Comparison of ENCODE assay signal across 22 mouse cellular contexts in the genomic region with DNA sequence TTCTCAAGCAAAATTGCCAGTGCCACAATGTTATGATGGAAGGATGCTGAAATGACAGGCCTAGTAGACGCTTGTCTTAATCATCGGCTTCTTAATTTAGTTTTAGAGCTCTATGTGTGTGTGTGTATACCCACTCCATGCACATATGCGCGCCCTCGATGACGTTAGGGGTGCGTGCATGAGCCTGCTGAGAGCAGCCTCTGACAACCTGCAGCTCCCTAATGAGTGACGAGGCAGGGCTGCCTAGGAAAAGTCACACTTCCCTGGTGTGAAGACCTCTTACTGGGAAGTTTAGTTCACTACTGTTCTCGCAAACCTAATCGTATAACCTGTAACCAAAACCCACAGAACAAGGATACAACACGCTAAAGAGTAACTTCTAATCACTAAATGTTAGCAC. TPM values are rescaled to one million over a fixed set of nuclear protein-coding genes. Genes with fewer than 3 reads are reported as not detected.
A peak's percentile ranks its signal among the peaks of the same experiment; 100 is the strongest.
DNase-seq lines count a peak whose midpoint lies in the region; ATAC-seq and TF ChIP-seq lines count a peak whose summit lies in the region.
"Had no signal": no experiment of that assay in that cellular context is flagged by ENCODE, and none has a peak within 500 bp of the region (broad histone marks: within the 10 kb centered on the region; RNA-seq: fewer than 3 reads in every experiment).

No protein-coding gene starts in this region.

- peak overlapping the region; percentile 98 for H3K9ac ChIP-seq in forebrain, embryonic 16.5 days (replicated peaks; ENCODE audit: low read depth, low read length)
- H3K9ac ChIP-seq: hindbrain, embryonic 12.5 days; limb, embryonic 15.5 days; liver, postnatal 0 days; neural tube, embryonic 13.5 days had no signal

- no peaks in the 10 kb centered on the region for H3K36me3 ChIP-seq in forebrain, embryonic 16.5 days (ENCODE audit: control insufficient read depth, insufficient read depth)
- H3K36me3 ChIP-seq in thymus, adult 2 months (ENCODE audit: control insufficient read depth, insufficient read depth, low read length): no peaks in the 10 kb centered on the region
- H3K36me3 ChIP-seq: hindbrain, embryonic 12.5 days; limb, embryonic 15.5 days; neural tube, embryonic 13.5 days had no signal

- peak in 1 of 2 experiments; percentile 51 for DNase-seq in left cerebral cortex, adult 2 months (ENCODE audit: extremely low spot score in 1 of 2, low spot score in 2 of 2)
- no peak for DNase-seq in left cerebral cortex, adult 9 months (ENCODE audit: low spot score in 2 of 2)
- DNase-seq in NIH3T3 (ENCODE audit: low read depth): peak; percentile 11
- no peak for DNase-seq in thymus, adult 2 months
- DNase-seq in spleen, postnatal 4 days (ENCODE audit: low spot score in 2 of 2): no peak
- no peak for DNase-seq in testis, postnatal 10 days (ENCODE audit: low spot score)
- DNase-seq: cerebellum, adult 8-10 months; heart, adult 11 months; kidney, postnatal 4 days; liver, postnatal 0 days; lung, postnatal 36 days had no signal

- no peaks in the 10 kb centered on the region for H3K27me3 ChIP-seq in forebrain, embryonic 16.5 days (replicated peaks; ENCODE audit: control insufficient read depth, insufficient read depth, low read length)
- H3K27me3 ChIP-seq in thymus, adult 2 months (ENCODE audit: control insufficient read depth, insufficient read depth, low read length): peaks cover 11% of the 10 kb centered on the region; the same call in 1 of the 2 replicates

- H3K27ac ChIP-seq in left cerebral cortex, adult 2 months: peak overlapping the region; percentile 98
- peak overlapping the region; percentile 72 for H3K27ac ChIP-seq in cortical plate, adult 2 months (ENCODE audit: insufficient read depth, low read length)
- H3K27ac ChIP-seq in forebrain, embryonic 16.5 days (ENCODE audit: low read length): peak overlapping the region; percentile 100
- H3K27ac ChIP-seq in thymus, adult 2 months (ENCODE audit: control insufficient read depth, insufficient read depth, low read length): no peak overlapping the region
- H3K27ac ChIP-seq: hindbrain, embryonic 12.5 days; limb, embryonic 15.5 days; neural tube, embryonic 13.5 days had no signal

- H3K4me2 ChIP-seq in forebrain, embryonic 16.5 days (ENCODE audit: low read length): peak overlapping the region; percentile 63
- H3K4me2 ChIP-seq: hindbrain, embryonic 12.5 days; limb, embryonic 15.5 days; neural tube, embryonic 13.5 days had no signal

- peaks cover 2% of the 10 kb centered on the region; the same call in 1 of the 2 replicates for H3K4me1 ChIP-seq in cortical plate, adult 2 months (ENCODE audit: control insufficient read depth, insufficient read depth, low read length)
- peaks cover 16% of the 10 kb centered on the region for H3K4me1 ChIP-seq in forebrain, embryonic 16.5 days (replicated peaks; ENCODE audit: control insufficient read depth, insufficient read depth, low read length)
- no peaks in the 10 kb centered on the region for H3K4me1 ChIP-seq in thymus, adult 2 months (replicated peaks; ENCODE audit: control insufficient read depth, insufficient read depth, low read length)

- H3K9me3 ChIP-seq in forebrain, embryonic 16.5 days (ENCODE audit: control insufficient read depth, low read length): no peaks in the 10 kb centered on the region
- H3K9me3 ChIP-seq: hindbrain, embryonic 12.5 days; limb, embryonic 15.5 days; neural tube, embryonic 13.5 days had no signal

- no peak for ATAC-seq in forebrain, embryonic 16.5 days
- ATAC-seq: intestine, embryonic 16.5 days; liver, postnatal 0 days had no signal

- TF ChIP-seq CTCF in left cerebral cortex, adult 2 months (IDR thresholded peaks at IDR 0.05): no peak
- TF ChIP-seq CTCF in cortical plate, adult 2 months (IDR thresholded peaks at IDR 0.05; ENCODE audit: extremely low read depth, insufficient read depth, low read length): no peak
- no peak for TF ChIP-seq CTCF in thymus, adult 2 months (IDR thresholded peaks at IDR 0.05; ENCODE audit: borderline replicate concordance, control insufficient read depth, extremely low read depth, insufficient read depth, low read length, poor library complexity)

- intact Hi-C loops in left cerebral cortex, adult 2 months (cut with DNase I): loop anchor here (5.0 to 10.0 kb wide), 5 partner anchors 573 to 1995 kb away; partner anchors contain the start of genes Prkd1 and Scfd1

- 3% methylated on average over 11 of the region's 11 CpGs for WGBS in forebrain, embryonic 16.5 days
- 13% methylated on average over 11 of the region's 11 CpGs for WGBS in thymus, adult 2 months

- peak overlapping the region; percentile 72 for H3K4me3 ChIP-seq in left cerebral cortex, adult 2 months
- H3K4me3 ChIP-seq in cortical plate, adult 2 months (ENCODE audit: insufficient read depth, low read length): peak overlapping the region; percentile 93; the same call in 1 of the 2 replicates
- peak overlapping the region; percentile 58 for H3K4me3 ChIP-seq in forebrain, embryonic 16.5 days (replicated peaks; ENCODE audit: low read length)
- no peak overlapping the region for H3K4me3 ChIP-seq in thymus, adult 2 months (ENCODE audit: control insufficient read depth, insufficient read depth, low read length)
- H3K4me3 ChIP-seq: hindbrain, embryonic 12.5 days; limb, embryonic 15.5 days; neural tube, embryonic 13.5 days had no signal

- TF ChIP-seq POLR2A in cortical plate, adult 2 months (IDR thresholded peaks at IDR 0.05; ENCODE audit: extremely low read depth, insufficient read depth, low read length): no peak
- TF ChIP-seq POLR2A in thymus, adult 2 months (IDR thresholded peaks at IDR 0.05; ENCODE audit: control insufficient read depth, extremely low read depth, insufficient read depth, low read length, poor library complexity): no peak

RNA-seq across cellular contexts. Expression of gene Foxg1, which starts 3.0 kb away (rescaled TPM):
- total RNA-seq in left cerebral cortex, adult 2 months (2021): 100 to 1,000 TPM; 111 to 112 TPM
- 61.2 and 63.1 TPM in 2 replicates for polyA plus RNA-seq in cortical plate, adult 2 months (2012; rRNA removed)
- 92.9 and 103 TPM in 2 replicates for polyA plus RNA-seq in forebrain, embryonic 16.5 days (2015; fragmentation: Nextera tagmentation; extraction: Ambion mirVana)
- polyA plus RNA-seq in thymus, adult 2 months (2012; rRNA removed): 4.8 and 5.2 TPM in 2 replicates
- total RNA-seq: adrenal gland, adult 18-20 months; gastrocnemius, adult 18-20 months had no signal
- polyA plus RNA-seq: C2C12; intestine, embryonic 16.5 days; limb, embryonic 15.5 days; liver, postnatal 0 days had no signal

RNA-seq across cellular contexts. Expression of gene Gm43517, which starts 5.5 kb away (rescaled TPM):
- 1 to 10 TPM; 6.9 to 8.6 TPM for total RNA-seq in left cerebral cortex, adult 2 months (2021)
- 2.1 and 2.3 TPM in 2 replicates for polyA plus RNA-seq in cortical plate, adult 2 months (2012; rRNA removed)
- 3.6 and 4.0 TPM in 2 replicates for polyA plus RNA-seq in forebrain, embryonic 16.5 days (2015; fragmentation: Nextera tagmentation; extraction: Ambion mirVana)
- 0.06 and 0.13 TPM in 2 replicates for polyA plus RNA-seq in thymus, adult 2 months (2012; rRNA removed)
- total RNA-seq: adrenal gland, adult 18-20 months; gastrocnemius, adult 18-20 months had no signal
- polyA plus RNA-seq: C2C12; heart, embryonic 16.5 days; intestine, embryonic 16.5 days; limb, embryonic 15.5 days; liver, postnatal 0 days; midbrain, postnatal 0 days; neural tube, embryonic 13.5 days had no signal
